Mouse (Mus musculus) kidney, embryonic 14.5 days (tissue): Measurements from ENCODE around the gene Uimc1. TPM values are rescaled to one million over a fixed set of nuclear protein-coding genes. Genes with fewer than 3 reads are reported as not detected.

ENCODE experiments used
- ATAC-seq: fragments of 200-750 bp; cut with Nextera tagmentation; 2 replicates; pipeline ENCODE4 v1.8.0; 2017; ENCODE audit warnings: moderate number of reproducible peaks, mild to moderate bottlenecking, moderate TSS enrichment, moderate library complexity; ENCODE audit not compliant: low FRiP score, low TSS enrichment
- H3K27ac ChIP-seq: fragments of 300-500 bp; sonication (generic); 2 replicates; pipeline ENCODE4 v1.5.1; 2014; ENCODE audit warnings: low read depth, mild to moderate bottlenecking, low read length, moderate library complexity, mixed read lengths
- H3K27me3 ChIP-seq: fragments of 300-500 bp; sonication (generic); 2 replicates; pipeline ENCODE4 v1.6.1; 2014; ENCODE audit warnings: mild to moderate bottlenecking, low read length; ENCODE audit not compliant: control insufficient read depth, insufficient read depth
- H3K36me3 ChIP-seq: fragments of 300-500 bp; sonication (generic); 2 replicates; pipeline ENCODE4 v1.6.1; 2014; ENCODE audit warnings: low read length, mixed read lengths; ENCODE audit not compliant: control insufficient read depth, insufficient read depth
- H3K4me1 ChIP-seq: fragments of 300-500 bp; sonication (generic); 2 replicates; pipeline ENCODE4 v1.6.1; 2014; ENCODE audit warnings: low read length, mixed read lengths; ENCODE audit not compliant: control insufficient read depth, insufficient read depth
- H3K4me2 ChIP-seq: fragments of 300-500 bp; sonication (generic); replicated peaks from 2 replicates; pipeline ENCODE4 v1.6.1; 2014; ENCODE audit warnings: low read depth, mild to moderate bottlenecking, low read length
- H3K4me3 ChIP-seq: fragments of 300-500 bp; sonication (generic); 2 replicates; pipeline ENCODE4 v1.5.1; 2014; ENCODE audit warnings: mild to moderate bottlenecking, low read length
- H3K9ac ChIP-seq: fragments of 300-500 bp; sonication (generic); 2 replicates; pipeline ENCODE4 v1.6.1; 2014; ENCODE audit warnings: low read depth, mild to moderate bottlenecking, low read length, moderate library complexity
- H3K9me3 ChIP-seq: fragments of 300-500 bp; sonication (generic); 2 replicates; pipeline ENCODE4 v1.6.1; 2016; ENCODE audit warnings: low read length; ENCODE audit not compliant: control insufficient read depth
- WGBS: fragments of 180-500 bp; shearing (Covaris S2); extraction: QIAGEN DNeasy Blood & Tissue Kit; methylation state at CpG from one replicate; pipeline ENCODE4 v1.1.7; 2014; 5-methylcytosine and 5-hydroxymethylcytosine counted together
- polyA plus RNA-seq: library from polyadenylated mRNA; unstranded; fragments of >200 nt; fragmentation: Nextera tagmentation; extraction: Ambion mirVana; gene quantifications from 2 replicates; pipeline ENCODE4 v1.2.1, GENCODE M21; 2014

Gene Uimc1
- 28.1 and 29.6 TPM in 2 replicates for polyA plus RNA-seq

GRCm38 (mm10) chr13:55099726-55100478 is at the start of gene Uimc1:
TSS of gene Uimc1 (minus strand) at chr13:55100300.
- H3K9ac ChIP-seq = peak within 1 kb of the TSS; percentile 77
- no peaks in the 10 kb centered on the region for H3K9me3 ChIP-seq
- peak within 1 kb of the TSS; percentile 82 for H3K27ac ChIP-seq
- H3K36me3 ChIP-seq = no peaks in the 10 kb centered on the region
- H3K4me3 ChIP-seq = peak within 1 kb of the TSS; percentile 56
- H3K27me3 ChIP-seq = no peaks in the 10 kb centered on the region
- H3K4me1 ChIP-seq = 0 out of 2 replicates have a peak, but pooled peaks cover 2% of the 10 kb centered on the region
- ATAC-seq = peak; percentile 93
- H3K4me2 ChIP-seq = peak within 1 kb of the TSS; percentile 59
- WGBS = under 1% methylated on average over 67 of the region's 81 CpGs

- Histone ChIP-seq H3K4me3 (no peak overlapping the region), H3K27ac (no peak overlapping the region), H3K4me2 (no peak overlapping the region), H3K4me1 (no peaks in the 10 kb centered on the region), H3K9me3 (no peaks in the 10 kb centered on the region), H3K27me3 (no peaks in the 10 kb centered on the region), H3K36me3 (no peaks in the 10 kb centered on the region), H3K9ac (no peak overlapping the region)
- ATAC-seq = no peak
- WGBS = 83% methylated on average over 2 of the region's 2 CpGs
Measured at GRCm38 (mm10) chr13:55140271-55140670, 40.2 kb upstream of the Uimc1 start.

- Histone ChIP-seq H3K27me3 (no peaks in the 10 kb centered on the region), H3K4me3 (no peak overlapping the region), H3K27ac (no peak overlapping the region), H3K36me3 (peaks cover 27% of the 10 kb centered on the region), H3K4me1 (no peaks in the 10 kb centered on the region), H3K9me3 (no peaks in the 10 kb centered on the region), H3K4me2 (no peak overlapping the region), H3K9ac (no peak overlapping the region)
- ATAC-seq = no peak
- 10% methylated on average over 5 of the region's 5 CpGs for WGBS
Measured at GRCm38 (mm10) chr13:55135382-55135781, 35.3 kb upstream of the Uimc1 start.

GRCm38 (mm10) chr13:55133448-55133847 is 33.3 kb upstream of the Uimc1 start, which contains the start of gene Gm17617:
TSS of gene Gm17617 (minus strand) at chr13:55133548.
- peaks cover 41% of the 10 kb centered on the region for H3K36me3 ChIP-seq
- H3K27ac ChIP-seq = no peak within 1 kb of the TSS
- no peaks in the 10 kb centered on the region for H3K9me3 ChIP-seq
- H3K4me1 ChIP-seq = no peaks in the 10 kb centered on the region
- no peak within 1 kb of the TSS for H3K4me2 ChIP-seq
- ATAC-seq = no peak
- no peak within 1 kb of the TSS for H3K4me3 ChIP-seq
- no peaks in the 10 kb centered on the region for H3K27me3 ChIP-seq
- H3K9ac ChIP-seq = no peak within 1 kb of the TSS
- WGBS = 95% methylated on average over 2 of the region's 2 CpGs

- WGBS = 91% methylated on average over 6 of the region's 6 CpGs
- Histone ChIP-seq H3K27me3 (no peaks in the 10 kb centered on the region), H3K9me3 (no peaks in the 10 kb centered on the region), H3K4me2 (no peak overlapping the region), H3K4me3 (no peak overlapping the region), H3K9ac (no peak overlapping the region), H3K36me3 (peaks cover 56% of the 10 kb centered on the region), H3K27ac (no peak overlapping the region), H3K4me1 (no peaks in the 10 kb centered on the region)
- no peak for ATAC-seq
Measured at GRCm38 (mm10) chr13:55124903-55125302, 24.8 kb upstream of the Uimc1 start.

GRCm38 (mm10) chr13:55114375-55114774 is 14.3 kb upstream of the Uimc1 start:
- H3K4me3 ChIP-seq = no peak overlapping the region
- peaks cover 62% of the 10 kb centered on the region for H3K36me3 ChIP-seq
- H3K27me3 ChIP-seq = no peaks in the 10 kb centered on the region
- WGBS = 82% methylated on average over 6 of the region's 6 CpGs
- H3K9me3 ChIP-seq = no peaks in the 10 kb centered on the region
- ATAC-seq = no peak
- no peak overlapping the region for H3K9ac ChIP-seq
- H3K27ac ChIP-seq = no peak overlapping the region
- no peak overlapping the region for H3K4me2 ChIP-seq
- no peaks in the 10 kb centered on the region for H3K4me1 ChIP-seq

- Histone ChIP-seq H3K4me1 (peaks cover 7% of the 10 kb centered on the region; the same call in 1 of the 2 replicates), H3K4me3 (no peak overlapping the region), H3K36me3 (peaks cover 16% of the 10 kb centered on the region; the same call in 1 of the 2 replicates), H3K9me3 (no peaks in the 10 kb centered on the region), H3K27ac (no peak overlapping the region), H3K4me2 (no peak overlapping the region), H3K9ac (no peak overlapping the region), H3K27me3 (no peaks in the 10 kb centered on the region)
- no peak for ATAC-seq
- WGBS = 90% methylated on average over 8 of the region's 8 CpGs
Measured at GRCm38 (mm10) chr13:55107694-55108093, 7.6 kb upstream of the Uimc1 start.

- no peaks in the 10 kb centered on the region for H3K9me3 ChIP-seq
- no peak overlapping the region for H3K27ac ChIP-seq
- no peak overlapping the region for H3K4me3 ChIP-seq
- H3K27me3 ChIP-seq = no peaks in the 10 kb centered on the region
- 89% methylated on average over 4 of the region's 4 CpGs for WGBS
- no peak overlapping the region for H3K4me2 ChIP-seq
- peaks cover 13% of the 10 kb centered on the region; the same call in 1 of the 2 replicates for H3K36me3 ChIP-seq
- no peak overlapping the region for H3K9ac ChIP-seq
- ATAC-seq = no peak
- H3K4me1 ChIP-seq = peaks cover 7% of the 10 kb centered on the region; the same call in 1 of the 2 replicates
Measured at GRCm38 (mm10) chr13:55107116-55107515, 7.0 kb upstream of the Uimc1 start.

- peak overlapping the region; percentile 79 for H3K9ac ChIP-seq
- WGBS = 24% methylated on average over 8 of the region's 8 CpGs
- no peak for ATAC-seq
- peak overlapping the region; percentile 84 for H3K4me2 ChIP-seq
- peaks cover 13% of the 10 kb centered on the region; the same call in 1 of the 2 replicates for H3K36me3 ChIP-seq
- H3K4me1 ChIP-seq = peaks cover 7% of the 10 kb centered on the region; the same call in 1 of the 2 replicates
- 0 out of 2 replicates have a peak overlapping the region, but pooled peaks have one; percentile 85 for H3K27ac ChIP-seq
- no peaks in the 10 kb centered on the region for H3K9me3 ChIP-seq
- H3K27me3 ChIP-seq = no peaks in the 10 kb centered on the region
- peak overlapping the region; percentile 88 for H3K4me3 ChIP-seq
Measured at GRCm38 (mm10) chr13:55105953-55106691, 6.0 kb upstream of the Uimc1 start.
